Mouse (Mus musculus): ENCODE results near the gene Gabbr2.

Gabbr2 gene

DNA sequence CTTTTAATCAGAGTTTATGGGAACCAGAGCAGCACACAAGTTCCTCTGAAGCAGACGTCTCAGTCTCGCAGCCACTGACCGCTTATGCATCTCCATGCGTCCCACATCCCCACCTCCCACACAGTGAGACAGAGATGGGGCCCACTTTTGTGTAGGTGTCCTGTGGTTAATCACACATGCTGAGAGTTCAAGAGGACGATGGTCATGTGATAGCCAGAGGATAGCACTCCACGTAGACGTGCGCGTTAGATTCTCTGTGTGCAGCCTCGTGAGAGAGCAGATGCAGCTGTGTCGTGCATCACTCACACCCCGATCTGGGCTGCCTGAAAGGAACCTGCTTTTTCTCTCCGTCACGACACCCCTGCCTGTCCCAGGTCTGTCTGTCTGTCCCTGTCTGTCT lies 167.9 kb downstream of the Gabbr2 start:
- DNase-seq (ENCODE audit: low read depth, low spot score): peak; percentile 59

DNA sequence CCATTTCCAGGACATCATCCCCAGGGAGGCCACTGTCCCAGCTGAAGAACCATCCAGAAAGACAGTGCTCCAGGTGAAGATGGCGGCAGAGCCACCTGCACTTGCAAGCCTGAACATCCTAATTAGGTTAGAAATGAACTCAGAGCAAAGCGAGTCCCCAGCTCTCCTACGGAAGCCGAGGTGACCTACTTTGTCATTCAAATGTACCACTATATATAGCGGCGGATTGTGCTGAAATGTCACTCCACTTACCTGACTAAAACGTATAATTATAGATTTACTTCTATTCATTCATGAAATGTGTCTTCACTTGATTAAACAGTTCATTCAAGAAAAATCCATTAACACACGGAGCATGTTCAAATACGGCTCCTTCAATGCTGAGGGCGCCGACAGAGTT lies 170.0 kb downstream of the Gabbr2 start:
- DNase-seq (ENCODE audit: low read depth, low spot score): peak; percentile 70

DNA sequence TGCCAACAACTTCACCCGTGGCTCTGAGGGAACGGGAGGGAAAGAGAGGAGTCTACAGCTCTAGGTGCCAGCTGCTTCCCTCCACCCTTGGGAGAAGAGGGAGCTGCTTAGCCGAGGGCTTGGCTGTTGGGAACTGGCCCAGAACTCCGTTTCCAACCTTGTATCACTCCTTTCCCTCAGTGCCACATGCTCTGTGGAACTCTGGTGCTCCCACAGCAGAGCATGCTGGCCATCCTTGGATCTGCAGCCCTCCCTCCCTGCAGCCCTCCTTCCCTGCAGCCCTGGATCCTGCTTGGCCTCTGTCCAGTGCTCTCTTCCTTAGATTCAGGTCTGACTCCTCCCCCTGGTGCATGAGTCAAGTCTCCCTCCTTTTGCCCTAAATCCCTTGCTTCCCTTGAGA lies 176.7 kb downstream of the Gabbr2 start:
- DNase-seq (ENCODE audit: low read depth, low spot score): peak; percentile 88

DNA sequence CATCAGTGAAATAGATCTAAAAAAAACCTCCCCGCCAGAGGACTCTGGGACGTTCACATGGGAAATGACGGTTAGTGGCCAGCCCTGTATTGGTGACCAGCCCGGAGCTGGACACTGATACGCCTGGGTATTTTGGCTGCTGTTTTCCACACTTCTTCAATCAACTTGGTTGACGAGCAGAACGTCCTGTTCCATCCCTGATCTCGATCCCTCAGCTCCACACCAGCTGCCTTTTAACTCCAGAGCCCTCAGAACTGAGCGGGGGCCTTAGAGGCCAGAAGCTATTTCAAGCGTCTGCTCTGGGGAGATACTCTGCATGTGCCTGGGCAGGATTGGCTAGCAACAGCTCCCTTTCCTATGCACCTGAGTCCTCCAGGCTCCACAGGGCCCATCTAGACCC lies 177.4 kb downstream of the Gabbr2 start:
- peak; percentile 37 for DNase-seq (ENCODE audit: low read depth, low spot score)

DNA sequence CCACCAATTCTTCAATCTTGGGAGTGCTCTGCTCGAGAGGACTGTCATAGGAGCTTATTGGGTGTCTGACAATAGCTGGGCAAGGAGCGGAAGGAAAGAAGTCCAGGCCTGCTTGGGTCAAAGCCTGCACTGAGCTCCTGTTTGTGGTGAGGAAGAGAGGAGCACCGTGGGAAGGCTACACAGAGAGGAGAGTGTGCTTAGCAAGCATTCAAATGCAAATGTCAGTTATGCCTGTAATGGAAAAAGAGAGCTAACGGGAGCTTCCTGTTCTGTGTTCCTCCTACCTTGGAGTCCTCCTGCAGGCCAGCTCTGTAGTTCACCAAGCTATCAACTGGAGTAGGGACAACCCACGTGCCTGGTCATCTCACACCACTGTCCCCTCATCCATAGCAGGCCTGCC lies 180.5 kb downstream of the Gabbr2 start:
- no peak for DNase-seq (ENCODE audit: low read depth, low spot score)

DNA sequence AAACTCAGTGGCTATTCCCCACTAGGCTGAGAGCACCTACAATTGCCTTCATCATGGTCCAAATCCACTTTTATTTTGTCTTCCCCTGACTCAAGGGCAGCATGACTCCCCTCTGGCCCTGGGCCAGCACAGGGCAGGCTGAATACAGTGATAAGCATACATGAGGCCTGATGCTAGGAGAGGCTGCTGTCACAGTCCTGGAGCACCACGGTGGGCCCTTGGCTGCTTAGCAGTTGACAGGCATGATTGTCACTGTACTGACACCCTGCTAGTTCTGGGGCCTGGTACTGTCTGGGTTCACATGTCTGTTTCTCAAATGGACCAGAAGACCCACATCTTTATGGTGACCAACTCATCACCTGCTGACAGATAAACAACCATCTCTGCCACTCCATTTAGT lies 184.8 kb downstream of the Gabbr2 start:
- no peak for DNase-seq (ENCODE audit: low read depth, low spot score)

DNA sequence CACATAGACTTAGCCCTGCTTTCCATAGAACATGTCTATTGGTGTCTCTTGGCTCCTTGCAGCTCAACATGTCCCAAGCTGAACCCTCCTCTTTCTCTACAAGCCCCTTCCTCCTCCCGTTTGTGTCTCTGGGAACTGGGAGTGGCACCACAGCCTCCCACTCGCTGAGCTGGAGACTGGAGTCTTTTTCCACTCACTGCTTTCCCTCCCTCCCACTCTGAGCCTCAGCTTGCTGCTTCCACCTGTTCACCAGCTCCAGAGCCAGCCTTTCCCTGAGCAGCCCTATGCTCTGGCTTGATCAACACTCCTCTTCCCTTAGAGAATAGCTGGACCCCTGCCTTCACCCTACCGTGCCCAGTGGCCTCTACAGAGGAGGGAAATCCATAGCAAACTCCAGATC lies 185.8 kb downstream of the Gabbr2 start:
- peak; percentile 95 for DNase-seq (ENCODE audit: low read depth, low spot score)

DNA sequence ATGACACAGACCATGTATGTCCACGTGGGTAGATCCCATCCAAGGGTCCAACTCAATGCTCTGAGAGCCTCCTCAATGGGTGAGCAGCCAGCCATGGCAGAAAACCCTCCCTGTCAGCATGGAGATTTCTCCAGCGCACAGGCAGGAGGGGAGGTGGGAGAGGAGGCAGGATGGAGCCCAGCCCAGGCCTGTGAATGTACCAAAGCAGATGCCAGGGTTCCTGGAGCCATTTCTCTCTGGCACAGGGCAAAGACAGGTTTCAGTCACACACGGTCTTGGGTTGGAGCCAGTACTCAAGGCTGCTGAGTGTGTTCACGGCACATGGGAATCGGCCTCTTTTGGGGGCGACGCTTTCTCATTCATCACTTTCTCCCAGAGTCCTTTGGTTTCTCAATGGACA lies 189.3 kb downstream of the Gabbr2 start:
- peak; percentile 77 for DNase-seq (ENCODE audit: low read depth, low spot score)

DNA sequence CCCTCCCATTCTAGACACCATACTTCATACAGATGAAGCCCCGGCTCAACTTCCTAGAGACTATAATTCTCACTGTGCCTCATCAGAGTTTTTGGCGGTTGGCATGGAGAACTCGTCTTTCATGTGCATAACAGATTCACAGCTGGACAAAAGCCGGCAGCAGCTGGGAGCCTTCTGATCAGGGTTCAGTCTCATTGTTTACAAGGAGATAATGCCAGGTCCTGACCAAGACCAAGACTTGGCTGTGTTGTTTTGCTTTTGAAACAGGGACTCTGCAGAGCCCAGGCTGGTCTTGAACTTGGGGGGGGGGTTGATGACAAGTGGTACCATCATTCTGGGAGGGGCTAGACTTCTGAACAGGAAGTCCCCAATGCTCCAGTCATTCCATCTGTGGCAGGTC lies 191.8 kb downstream of the Gabbr2 start:
- no peak for DNase-seq (ENCODE audit: low read depth, low spot score)

DNA sequence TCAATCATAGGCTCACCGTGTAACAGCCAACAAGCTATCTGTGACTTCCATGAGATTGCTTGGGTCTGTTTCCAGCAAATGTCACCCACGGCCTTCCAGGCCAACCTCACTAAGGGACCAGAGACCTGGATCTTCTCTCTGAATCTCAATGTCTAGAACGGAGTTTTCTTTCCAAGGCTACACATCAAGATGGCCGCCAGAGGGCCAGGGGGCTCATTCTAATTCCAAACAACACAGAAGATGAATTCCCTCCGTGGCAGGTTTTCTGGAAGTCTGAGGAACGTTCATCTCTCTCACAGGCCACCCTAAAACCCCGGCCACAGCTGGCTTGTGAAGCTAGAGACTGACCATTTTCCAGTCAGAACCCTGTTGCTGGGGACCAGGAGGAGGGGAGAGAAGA lies 196.0 kb downstream of the Gabbr2 start:
- no peak for DNase-seq (ENCODE audit: low read depth, low spot score)

DNA sequence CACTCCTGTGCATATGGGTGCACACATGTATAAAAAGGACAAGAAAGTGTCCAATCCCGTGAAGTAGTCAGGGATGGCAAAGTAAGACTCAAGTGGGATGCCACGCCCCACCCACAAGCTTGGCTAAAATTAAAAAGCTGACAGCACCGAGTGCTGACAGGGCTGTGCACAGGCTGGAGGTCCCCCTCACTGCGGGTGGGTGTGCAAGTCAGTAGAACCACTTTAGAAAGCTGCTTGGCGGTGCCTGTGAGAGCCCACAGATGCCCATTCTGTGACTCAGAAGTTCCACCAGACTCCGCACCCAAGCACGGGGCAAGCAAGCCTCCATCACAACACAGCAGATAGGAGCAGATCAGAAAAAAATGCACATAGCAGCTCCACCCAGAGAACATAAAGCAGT lies 197.1 kb downstream of the Gabbr2 start:
- peak; percentile 93 for DNase-seq (ENCODE audit: low read depth, low spot score)

DNA sequence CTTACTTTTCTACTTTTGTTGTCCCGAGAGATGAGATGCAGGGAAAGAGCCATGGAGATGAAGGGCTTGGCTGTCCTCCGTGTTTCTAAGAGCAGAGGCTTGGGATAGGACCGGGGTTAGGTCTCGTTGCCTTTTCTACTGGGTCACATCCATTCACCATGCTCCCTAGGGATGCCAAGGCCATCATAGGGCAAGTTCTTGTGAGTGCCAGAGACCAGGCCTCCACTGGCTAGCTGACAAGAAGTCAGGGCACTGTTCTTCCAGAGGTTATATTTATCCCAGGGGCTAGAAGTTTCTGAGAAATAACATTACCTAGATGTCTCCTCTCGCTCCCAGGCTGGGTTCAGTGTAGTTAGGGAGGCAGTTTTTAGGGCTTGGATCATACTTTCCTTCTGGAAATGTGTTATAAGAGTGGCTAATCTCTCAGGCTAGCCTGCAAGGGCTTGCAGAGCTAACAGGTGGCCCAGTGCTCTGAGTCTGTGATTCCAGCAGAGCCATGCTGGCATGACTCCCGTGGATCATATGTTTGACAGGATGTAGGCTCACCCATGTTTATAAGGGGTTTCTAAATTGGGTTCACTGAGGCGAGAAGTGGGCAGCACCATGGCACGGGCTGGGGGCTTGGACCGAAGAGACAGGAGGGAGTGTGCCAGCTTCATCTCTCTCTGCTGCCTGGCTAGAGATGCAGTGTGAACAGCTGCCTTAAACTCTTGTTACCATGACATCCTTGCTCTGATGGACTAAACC lies 199.2 kb downstream of the Gabbr2 start:
- peak; percentile 92 for DNase-seq (ENCODE audit: low read depth, low spot score)

DNA sequence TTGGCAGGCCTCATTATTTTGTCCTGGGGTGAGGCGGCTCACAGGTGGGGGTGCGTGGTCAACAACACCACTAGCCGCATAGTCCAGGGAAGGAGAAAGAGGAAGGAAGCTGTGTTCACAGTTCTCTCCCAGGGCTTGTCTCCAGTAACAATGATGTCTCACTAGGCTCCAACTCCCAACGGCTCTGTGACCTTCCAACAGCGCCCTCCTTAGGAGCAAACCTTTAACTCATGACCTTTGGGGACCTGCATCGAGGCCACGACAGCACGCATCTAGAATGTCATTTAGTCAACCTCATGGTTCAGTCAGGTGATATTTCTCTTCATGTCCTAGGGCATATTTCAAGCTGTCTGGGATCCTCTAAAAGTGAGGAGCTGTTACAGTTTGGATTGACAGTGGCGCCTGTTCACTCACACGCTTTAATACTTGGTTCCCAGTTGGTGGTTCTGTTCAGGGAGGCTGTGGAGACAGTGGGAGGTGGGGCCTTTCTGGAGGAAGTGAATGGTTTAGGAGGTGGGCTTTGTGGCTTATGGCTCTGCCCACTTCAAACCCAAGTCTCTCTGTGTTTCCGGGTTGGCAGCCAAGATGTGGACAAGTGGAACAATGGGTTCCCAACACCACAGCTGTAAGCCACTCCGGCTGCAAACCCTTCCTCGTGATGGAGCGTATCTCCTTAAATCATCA lies 200.3 kb downstream of the Gabbr2 start:
- DNase-seq (ENCODE audit: low read depth, low spot score): no peak

DNA sequence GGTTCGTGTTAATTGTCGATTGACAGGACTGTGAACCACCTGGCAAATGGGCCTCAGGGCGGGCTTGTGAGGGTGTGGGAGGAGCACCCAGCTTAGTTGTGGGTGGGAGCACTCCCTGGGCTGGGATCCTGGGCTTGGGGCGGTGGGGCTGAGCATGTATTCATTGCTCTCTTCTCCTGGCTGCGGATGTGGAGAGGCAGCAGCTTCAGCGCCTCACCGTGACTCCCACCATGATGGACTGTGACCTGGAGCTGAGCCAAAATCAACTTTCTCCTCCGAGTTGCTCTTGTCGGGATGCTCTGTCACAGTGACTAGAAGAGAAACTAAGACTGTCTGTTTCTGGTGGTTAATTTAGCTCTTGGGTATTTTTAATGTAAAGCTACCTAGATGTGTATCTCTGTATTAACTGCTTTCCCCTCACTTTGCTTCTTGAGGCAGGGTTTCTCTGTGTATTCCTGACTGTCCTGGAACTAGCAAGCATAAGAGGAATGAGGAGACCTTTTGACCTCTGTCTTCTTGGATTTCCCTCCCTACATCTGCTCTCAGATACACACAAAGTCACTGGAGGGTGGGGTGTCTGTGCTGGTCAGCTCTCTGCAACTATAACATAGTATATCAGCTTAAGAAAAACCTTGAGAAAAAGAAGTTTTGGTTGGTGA lies 200.9 kb downstream of the Gabbr2 start:
- DNase-seq (ENCODE audit: low read depth, low spot score): no peak

DNA sequence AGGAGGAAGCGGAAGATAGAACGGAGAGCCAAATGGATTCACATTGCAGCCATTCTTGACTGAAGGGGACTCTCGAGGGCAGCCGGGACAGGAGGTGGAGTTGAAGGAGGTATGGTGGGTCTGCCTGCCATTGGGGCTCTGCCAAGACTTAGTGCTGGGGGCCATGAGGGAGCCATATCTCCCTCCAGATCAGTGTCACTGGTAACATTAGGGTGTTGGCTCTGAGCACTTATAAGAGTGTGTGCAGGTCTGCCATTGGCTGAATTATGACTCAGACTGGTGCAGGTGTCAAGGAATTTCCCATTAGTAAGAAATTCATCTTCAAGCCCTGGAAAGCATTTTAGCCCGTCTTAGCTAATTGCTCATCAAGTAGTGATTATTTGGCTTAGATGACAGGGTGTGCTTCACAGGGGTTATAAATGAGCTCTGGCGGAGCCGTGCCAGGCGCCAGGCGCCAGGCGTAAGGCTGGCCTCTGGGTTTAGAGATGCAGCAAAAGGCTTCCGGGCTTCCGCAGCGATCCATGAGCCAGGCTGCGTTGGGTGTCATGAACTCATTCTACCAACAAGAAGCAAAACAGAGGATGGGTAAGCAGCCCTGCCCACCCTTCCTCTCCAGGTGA lies 207.1 kb downstream of the Gabbr2 start:
- peak; percentile 50 for DNase-seq (ENCODE audit: low read depth, low spot score)

DNA sequence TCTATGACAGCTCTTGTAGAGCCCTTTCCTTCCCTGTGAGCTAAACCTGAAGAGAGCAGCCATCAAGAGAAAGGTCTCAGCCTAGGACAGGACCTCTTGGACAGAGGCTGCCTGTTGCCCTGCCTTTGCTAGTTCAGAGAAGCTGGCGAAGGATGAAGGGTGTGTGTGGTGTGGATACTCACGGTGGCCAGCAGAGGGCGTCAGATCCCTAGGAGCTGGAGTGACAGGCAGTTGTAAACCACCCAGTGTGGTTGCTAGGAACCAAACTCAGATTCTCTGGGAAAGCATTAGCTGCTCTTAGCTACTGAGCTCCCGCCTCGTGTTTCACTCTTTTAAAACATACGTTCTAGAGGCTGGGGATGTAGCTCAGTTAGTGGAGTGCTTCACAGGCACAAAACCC lies 210.6 kb downstream of the Gabbr2 start:
- no peak for DNase-seq (ENCODE audit: low read depth, low spot score)

DNA sequence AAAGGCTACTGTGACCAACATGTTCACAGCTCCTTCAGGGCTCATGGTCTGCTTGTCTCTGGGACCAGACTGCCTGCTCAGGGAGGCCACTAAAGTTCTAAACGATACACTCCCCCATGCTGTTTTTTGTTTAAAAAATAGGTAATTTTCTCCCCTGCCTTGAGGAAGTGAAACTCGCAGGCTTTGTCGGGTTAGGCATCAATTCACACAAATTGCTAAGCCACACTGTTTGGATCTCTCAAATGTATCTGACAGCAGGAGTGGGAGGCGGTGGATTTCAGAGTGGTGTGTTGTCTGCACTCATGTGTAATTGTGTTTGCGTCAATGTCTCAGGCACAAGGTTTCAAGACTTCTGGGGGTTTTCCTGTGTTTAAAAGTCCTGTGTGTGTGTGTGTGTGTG lies 215.7 kb downstream of the Gabbr2 start:
- peak; percentile 60 for DNase-seq (ENCODE audit: low read depth, low spot score)

DNA sequence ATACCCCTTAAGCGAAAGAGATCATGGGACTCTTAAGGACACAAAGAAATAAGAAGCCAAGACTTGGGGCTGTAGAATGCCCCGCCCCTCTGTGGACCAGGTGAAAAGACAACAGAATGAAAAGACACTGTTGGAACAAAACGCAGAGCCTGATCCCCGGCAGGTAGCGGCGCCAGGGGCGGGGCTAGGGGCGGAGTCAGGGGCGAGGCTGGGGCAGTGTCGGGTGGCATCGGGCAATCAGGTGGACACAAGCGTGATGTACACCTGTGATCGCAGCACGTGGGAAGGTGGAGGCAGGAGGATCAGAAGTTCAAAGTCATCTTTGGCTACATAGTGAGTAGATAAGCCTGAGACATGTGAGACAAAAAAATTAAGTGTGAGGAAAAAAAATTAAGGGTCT lies 217.0 kb downstream of the Gabbr2 start:
- DNase-seq (ENCODE audit: low read depth, low spot score): no peak

DNA sequence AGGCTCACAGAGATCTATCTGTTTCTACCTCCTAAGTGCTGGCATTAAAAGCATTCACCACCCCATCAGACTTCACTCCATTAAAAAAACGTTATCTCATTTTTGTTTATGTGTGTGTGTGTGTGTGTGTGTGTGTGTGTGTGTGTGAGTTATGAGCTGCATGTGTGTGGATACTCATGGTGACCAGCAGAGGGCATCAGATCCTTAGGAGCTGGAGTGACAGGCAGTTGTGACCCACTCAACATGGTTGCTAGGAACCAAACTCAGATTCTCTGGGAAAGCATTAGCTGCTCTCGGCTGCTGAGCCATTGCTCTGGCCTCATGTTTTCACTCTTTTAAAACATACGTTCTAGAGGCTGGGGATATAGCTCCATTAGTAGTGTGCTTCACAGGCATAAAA lies 218.4 kb downstream of the Gabbr2 start:
- DNase-seq (ENCODE audit: low read depth, low spot score): no peak

DNA sequence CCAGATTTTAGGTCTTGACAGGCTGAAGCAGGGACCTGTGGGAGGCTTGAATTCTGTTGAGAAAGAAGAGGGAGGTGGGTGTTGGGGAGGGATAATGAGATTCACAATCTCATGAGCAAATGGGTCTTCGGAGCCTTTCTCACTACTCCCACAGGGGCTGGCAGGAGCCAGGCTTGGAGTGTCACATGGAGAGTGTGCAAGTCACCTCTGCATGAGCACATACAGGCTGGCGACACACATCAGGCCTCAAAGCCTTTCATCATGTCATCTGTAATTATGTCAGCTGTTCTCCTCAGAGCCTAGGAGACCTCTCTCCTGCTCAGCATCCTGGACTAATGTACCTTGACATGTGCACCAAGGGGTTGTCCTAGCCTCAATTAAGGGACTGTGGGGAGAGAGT lies 219.1 kb downstream of the Gabbr2 start:
- peak; percentile 79 for DNase-seq (ENCODE audit: low read depth, low spot score)

DNA sequence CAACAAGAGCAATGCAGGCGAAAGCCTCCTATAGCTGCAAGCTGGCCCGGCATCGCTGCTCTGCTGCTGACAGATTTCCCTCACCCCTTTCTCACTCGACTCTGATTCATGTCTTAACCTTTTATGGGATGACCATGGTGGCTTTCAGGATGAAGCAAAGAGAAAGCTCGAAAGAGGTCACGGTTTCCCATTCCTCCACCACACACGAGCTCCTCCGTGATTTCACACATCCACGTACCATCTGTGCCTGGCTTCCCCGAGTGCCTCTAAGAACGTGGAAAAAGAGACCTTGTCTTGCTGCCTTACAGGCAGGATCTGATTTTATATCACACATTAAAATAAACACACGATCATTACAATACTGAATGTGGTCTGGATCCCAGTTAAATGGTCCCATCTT lies 220.6 kb downstream of the Gabbr2 start:
- DNase-seq (ENCODE audit: low read depth, low spot score): peak; percentile 91

DNA sequence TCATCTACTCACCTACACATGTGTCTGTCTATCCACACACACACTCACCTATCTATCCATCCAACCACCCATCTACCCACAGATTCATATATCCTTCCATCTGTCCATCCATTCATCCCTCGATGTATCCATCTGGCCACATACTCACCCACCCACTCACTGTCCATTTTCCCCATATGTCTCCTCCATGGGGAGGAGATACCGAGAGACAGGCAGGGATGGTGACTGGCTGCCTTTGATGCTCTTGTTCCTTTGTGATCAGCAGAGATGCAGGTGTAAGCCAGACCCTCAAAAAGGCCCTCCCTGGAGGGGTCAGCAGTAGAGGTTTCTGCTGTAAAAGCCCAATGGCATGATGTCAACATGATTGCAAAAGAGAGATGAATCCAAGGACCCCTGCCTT lies 221.0 kb downstream of the Gabbr2 start:
- peak; percentile 74 for DNase-seq (ENCODE audit: low read depth, low spot score)
